Mouse (Mus musculus) heart, embryonic 15.5 days (tissue): ENCODE results near the gene Hist1h2bb. TPM values are rescaled to one million over a fixed set of nuclear protein-coding genes. Genes with fewer than 3 reads are reported as not detected.
A peak's percentile ranks its signal among the peaks of the same experiment; 100 is the strongest.
"Not testable (repeated sequence)": the region's sequence is repeated elsewhere in the genome, so short reads cannot be mapped to it uniquely, and the experiment has no call there.

Experiments used
- ATAC-seq: fragments of 200-750 bp; cut with Nextera tagmentation; replicated peaks from 2 replicates; pipeline ENCODE4 v1.8.0; 2017; ENCODE audit warnings: low read depth, moderate TSS enrichment; ENCODE audit not compliant: insufficient number of reproducible peaks, insufficient read depth, low FRiP score
- H3K27ac ChIP-seq: fragments of 300-500 bp; sonication (generic); 2 replicates; pipeline ENCODE4 v1.5.1; 2015; ENCODE audit warnings: mild to moderate bottlenecking, inconsistent platforms
- H3K27me3 ChIP-seq: fragments of 300-500 bp; sonication (generic); 2 replicates; pipeline ENCODE4 v1.6.1; 2015; ENCODE audit warnings: inconsistent platforms
- H3K36me3 ChIP-seq: fragments of 300-500 bp; sonication (generic); 2 replicates; pipeline ENCODE4 v1.6.1; 2015; ENCODE audit warnings: mild to moderate bottlenecking, inconsistent platforms
- H3K4me1 ChIP-seq: fragments of 300-500 bp; sonication (generic); replicated peaks from 2 replicates; pipeline ENCODE4 v1.6.1; 2015; ENCODE audit warnings: inconsistent platforms
- H3K4me2 ChIP-seq: fragments of 300-500 bp; sonication (generic); 2 replicates; pipeline ENCODE4 v1.6.1; 2015; ENCODE audit warnings: inconsistent platforms, mild to moderate bottlenecking, moderate library complexity
- H3K4me3 ChIP-seq: fragments of 300-500 bp; sonication (generic); 2 replicates; pipeline ENCODE4 v1.5.1; 2015; ENCODE audit warnings: mild to moderate bottlenecking, inconsistent platforms
- H3K9ac ChIP-seq: fragments of 300-500 bp; sonication (generic); 2 replicates; pipeline ENCODE4 v1.6.1; 2015; ENCODE audit warnings: mild to moderate bottlenecking, inconsistent platforms
- H3K9me3 ChIP-seq: fragments of 300-500 bp; sonication (generic); replicated peaks from 2 replicates; pipeline ENCODE4 v1.6.1; 2016; ENCODE audit warnings: inconsistent platforms
- whole genome bisulfite sequencing: fragments of 180-500 bp; shearing (Covaris S2); methylation state at CpG from one replicate; pipeline ENCODE4 v1.1.7; 2015; ENCODE audit warnings: mixed read lengths; 5-methylcytosine and 5-hydroxymethylcytosine counted together
- polyA plus RNA-seq: library from polyadenylated mRNA; unstranded; fragments of >200 nt; fragmentation: Nextera tagmentation; extraction: Ambion mirVana; gene quantifications from 2 replicates; pipeline ENCODE4 v1.2.1, GENCODE M21; 2015

Hist1h2bb gene
- polyA plus RNA-seq, 1 experiment from 2014 or later: 1.2 TPM

- ATAC-seq: no peak
- Histone ChIP-seq H3K4me3 (no peak overlapping the region), H3K9ac (no peak overlapping the region), H3K27me3 (no peaks in the 10 kb centered on the region), H3K4me2 (0 out of 2 replicates have a peak overlapping the region, but pooled peaks have one; percentile 8), H3K36me3 (no peaks in the 10 kb centered on the region), H3K27ac (peak overlapping the region; percentile 9; the same call in 1 of the 2 replicates), H3K4me1 (peaks cover 28% of the 10 kb centered on the region), H3K9me3 (no peaks in the 10 kb centered on the region)
These were observed 4.5 kb upstream of the Hist1h2bb start for GRCm38 (mm10) chr13:23742007-23742406.

- no peak overlapping the region for H3K27ac ChIP-seq
- H3K9me3 ChIP-seq: no peaks in the 10 kb centered on the region
- H3K27me3 ChIP-seq: no peaks in the 10 kb centered on the region
- WGBS: 86% methylated on average over 5 of the region's 5 CpGs
- ATAC-seq: no peak
- H3K36me3 ChIP-seq: no peaks in the 10 kb centered on the region
- peaks cover 33% of the 10 kb centered on the region for H3K4me1 ChIP-seq
- no peak overlapping the region for H3K4me3 ChIP-seq
- no peak overlapping the region for H3K4me2 ChIP-seq
- no peak overlapping the region for H3K9ac ChIP-seq
These were observed 3.3 kb upstream of the Hist1h2bb start for GRCm38 (mm10) chr13:23743215-23743614.

GRCm38 (mm10) chr13:23743963-23744362, 2.6 kb upstream of the Hist1h2bb start:
- WGBS: 43% methylated on average over 4 of the region's 4 CpGs
- H3K27ac ChIP-seq: peak overlapping the region; percentile 72; the same call in 1 of the 2 replicates
- 0 out of 2 replicates have a peak overlapping the region, but pooled peaks have one; percentile 35 for H3K9ac ChIP-seq
- peaks cover 33% of the 10 kb centered on the region for H3K4me1 ChIP-seq
- no peak overlapping the region for H3K4me3 ChIP-seq
- ATAC-seq: no peak
- peak overlapping the region; percentile 70 for H3K4me2 ChIP-seq
- no peaks in the 10 kb centered on the region for H3K9me3 ChIP-seq
- no peaks in the 10 kb centered on the region for H3K27me3 ChIP-seq
- H3K36me3 ChIP-seq: no peaks in the 10 kb centered on the region

GRCm38 (mm10) chr13:23744421-23745380, 1.8 kb upstream of the Hist1h2bb start:
- H3K9me3 ChIP-seq: no peaks in the 10 kb centered on the region
- peaks cover 30% of the 10 kb centered on the region for H3K4me1 ChIP-seq
- H3K27ac ChIP-seq: peak overlapping the region; percentile 72
- peak overlapping the region; percentile 70 for H3K4me2 ChIP-seq
- no peak for ATAC-seq
- 2% methylated on average over 20 of the region's 36 CpGs for WGBS
- H3K4me3 ChIP-seq: peak overlapping the region; percentile 49
- H3K27me3 ChIP-seq: no peaks in the 10 kb centered on the region
- H3K36me3 ChIP-seq: no peaks in the 10 kb centered on the region
- H3K9ac ChIP-seq: peak overlapping the region; percentile 35; the same call in 1 of the 2 replicates

- peak within 1 kb of the TSS; percentile 99 for H3K27ac ChIP-seq
- under 1% methylated on average over 24 of the region's 28 CpGs for WGBS
- ATAC-seq: peak; percentile 53
- H3K9me3 ChIP-seq: no peaks in the 10 kb centered on the region
- peak within 1 kb of the TSS; percentile 65 for H3K9ac ChIP-seq
- H3K27me3 ChIP-seq: no peaks in the 10 kb centered on the region
- H3K4me3 ChIP-seq: peak within 1 kb of the TSS; percentile 49
- H3K4me2 ChIP-seq: peak within 1 kb of the TSS; percentile 70
- H3K36me3 ChIP-seq: no peaks in the 10 kb centered on the region
- peaks cover 26% of the 10 kb centered on the region for H3K4me1 ChIP-seq
These were observed 963 bp upstream of the Hist1h2bb start, which contains the start of gene Hist1h3c for GRCm38 (mm10) chr13:23745381-23746161. Hist1h3c (minus strand) TSS chr13:23745602.

- peak overlapping the region; percentile 50; the same call in 1 of the 2 replicates for H3K9ac ChIP-seq
- no peaks in the 10 kb centered on the region for H3K27me3 ChIP-seq
- H3K9me3 ChIP-seq: no peaks in the 10 kb centered on the region
- H3K4me2 ChIP-seq: peak overlapping the region; percentile 70
- no peaks in the 10 kb centered on the region for H3K36me3 ChIP-seq
- H3K4me3 ChIP-seq: peak overlapping the region; percentile 39
- H3K4me1 ChIP-seq: peaks cover 21% of the 10 kb centered on the region
- peak overlapping the region; percentile 99 for H3K27ac ChIP-seq
- WGBS: 7% methylated on average over 13 of the region's 13 CpGs
- peak; percentile 17 for ATAC-seq
These were observed 752 bp downstream of the Hist1h2bb start for GRCm38 (mm10) chr13:23747081-23747891.

DNA sequence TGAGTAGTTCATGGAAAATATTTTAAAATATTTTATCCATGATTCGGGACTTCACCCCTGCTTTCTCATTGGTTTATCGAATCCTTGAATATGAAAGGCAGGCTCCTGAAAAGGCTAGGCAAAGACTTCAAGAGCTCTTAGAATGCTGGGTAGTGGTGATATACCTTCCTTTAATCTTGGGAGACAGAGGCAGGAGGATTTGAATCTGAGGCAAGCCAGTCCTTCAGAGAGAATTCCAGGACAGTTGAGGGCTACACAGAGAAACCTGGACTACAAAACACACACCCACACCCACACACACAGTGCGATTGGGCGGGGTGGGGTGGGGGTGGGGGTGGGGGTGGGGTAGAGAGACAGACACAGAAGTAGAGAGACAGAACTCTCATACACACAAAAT, 1.4 kb downstream of the Hist1h2bb start:
- no peak overlapping the region for H3K9ac ChIP-seq
- H3K4me2 ChIP-seq: peak overlapping the region; percentile 70
- ATAC-seq: no peak
- H3K4me3 ChIP-seq: no peak overlapping the region
- H3K9me3 ChIP-seq: no peaks in the 10 kb centered on the region
- H3K4me1 ChIP-seq: peaks cover 25% of the 10 kb centered on the region
- H3K27ac ChIP-seq: peak overlapping the region; percentile 99
- WGBS: 12% methylated on average over 4 of the region's 4 CpGs
- H3K27me3 ChIP-seq: no peaks in the 10 kb centered on the region
- H3K36me3 ChIP-seq: no peaks in the 10 kb centered on the region

- no peak overlapping the region for H3K4me2 ChIP-seq
- no peaks in the 10 kb centered on the region for H3K27me3 ChIP-seq
- H3K9ac ChIP-seq: no peak overlapping the region
- peaks cover 20% of the 10 kb centered on the region for H3K4me1 ChIP-seq
- no peaks in the 10 kb centered on the region for H3K36me3 ChIP-seq
- 86% methylated on average over 5 of the region's 5 CpGs for WGBS
- H3K9me3 ChIP-seq: no peaks in the 10 kb centered on the region
- peak overlapping the region; percentile 42; the same call in 1 of the 2 replicates for H3K27ac ChIP-seq
- no peak for ATAC-seq
- H3K4me3 ChIP-seq: no peak overlapping the region
These were observed 3.1 kb downstream of the Hist1h2bb start for GRCm38 (mm10) chr13:23749563-23750121.

DNA sequence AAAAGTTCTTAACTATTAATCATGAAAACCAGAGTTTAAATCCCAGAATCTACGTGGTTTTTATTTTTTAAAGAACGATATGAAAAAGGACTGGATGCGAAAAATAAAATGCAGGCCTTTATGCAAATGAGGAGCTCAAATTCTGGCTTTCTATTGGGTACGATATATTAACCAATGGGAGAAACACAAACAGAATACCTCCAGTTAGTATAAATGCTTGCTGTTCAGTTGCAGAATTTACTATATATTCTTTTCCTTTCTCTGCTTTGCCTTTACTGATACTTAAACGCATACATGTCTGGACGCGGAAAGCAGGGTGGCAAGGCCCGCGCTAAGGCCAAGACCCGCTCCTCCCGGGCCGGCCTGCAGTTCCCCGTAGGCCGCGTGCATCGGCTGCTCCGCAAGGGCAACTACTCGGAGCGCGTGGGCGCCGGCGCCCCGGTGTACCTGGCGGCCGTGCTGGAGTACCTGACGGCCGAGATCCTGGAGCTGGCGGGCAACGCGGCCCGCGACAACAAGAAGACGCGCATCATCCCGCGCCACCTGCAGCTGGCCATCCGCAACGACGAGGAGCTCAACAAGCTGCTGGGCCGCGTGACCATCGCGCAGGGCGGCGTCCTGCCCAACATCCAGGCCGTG, 4.4 kb downstream of the Hist1h2bb start, which contains the start of gene Hist1h2ab:
Hist1h2ab (plus strand) TSS at position 288 of the 639 bp plus-strand sequence.
- Histone ChIP-seq H3K27ac (peak within 1 kb of the TSS; percentile 94), H3K9ac (peak within 1 kb of the TSS; percentile 59), H3K4me3 (peak within 1 kb of the TSS; percentile 50), H3K4me1 (peaks cover 17% of the 10 kb centered on the region), H3K4me2 (peak within 1 kb of the TSS; percentile 79)
- 2% methylated on average over 35 of the region's 47 CpGs for WGBS
- peak; percentile 20; the same call in 1 of the 2 replicates for ATAC-seq
- H3K9me3 ChIP-seq, H3K27me3 ChIP-seq, H3K36me3 ChIP-seq: not testable (repeated sequence)

DNA sequence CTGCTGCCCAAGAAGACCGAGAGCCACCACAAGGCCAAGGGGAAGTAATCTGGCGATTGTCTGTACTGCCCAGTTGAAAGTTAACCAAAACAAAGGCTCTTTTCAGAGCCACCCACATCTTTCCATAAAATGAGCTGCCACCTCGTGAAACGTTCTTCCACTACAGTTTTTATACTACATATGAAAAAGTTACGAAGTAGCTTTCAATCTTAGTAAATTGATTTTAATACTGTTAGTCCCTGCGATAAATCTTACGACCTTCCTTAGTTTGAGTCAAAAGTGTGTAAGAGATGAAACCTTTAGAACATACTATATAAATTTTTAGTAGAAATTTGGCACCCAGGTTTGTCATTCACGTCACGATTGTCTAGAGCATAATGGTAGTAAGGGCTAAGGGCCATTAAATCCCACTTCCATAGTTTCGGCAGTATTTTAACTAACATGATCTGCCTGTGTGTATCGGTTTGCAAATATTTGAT, 5.0 kb downstream of the Hist1h2bb start:
- no peak for ATAC-seq
- 2% methylated on average over 11 of the region's 11 CpGs for WGBS
- Histone ChIP-seq H3K4me2 (peak overlapping the region; percentile 79), H3K27ac (peak overlapping the region; percentile 94), H3K9ac (peak overlapping the region; percentile 59), H3K27me3 (no peaks in the 10 kb centered on the region), H3K9me3 (no peaks in the 10 kb centered on the region), H3K4me1 (peaks cover 17% of the 10 kb centered on the region), H3K36me3 (no peaks in the 10 kb centered on the region), H3K4me3 (peak overlapping the region; percentile 50)
